Mouse (Mus musculus): Measurements from ENCODE around the gene Zbtb9. TPM values are rescaled to one million over a fixed set of nuclear protein-coding genes. Genes with fewer than 3 reads are reported as not detected.
"Not testable (repeated sequence)": the region's sequence is repeated elsewhere in the genome, so short reads cannot be mapped to it uniquely, and the experiment has no call there.

The Zbtb9 gene
- polyA plus RNA-seq, 1 experiment from 2014 or later = 16.5 TPM

DNA sequence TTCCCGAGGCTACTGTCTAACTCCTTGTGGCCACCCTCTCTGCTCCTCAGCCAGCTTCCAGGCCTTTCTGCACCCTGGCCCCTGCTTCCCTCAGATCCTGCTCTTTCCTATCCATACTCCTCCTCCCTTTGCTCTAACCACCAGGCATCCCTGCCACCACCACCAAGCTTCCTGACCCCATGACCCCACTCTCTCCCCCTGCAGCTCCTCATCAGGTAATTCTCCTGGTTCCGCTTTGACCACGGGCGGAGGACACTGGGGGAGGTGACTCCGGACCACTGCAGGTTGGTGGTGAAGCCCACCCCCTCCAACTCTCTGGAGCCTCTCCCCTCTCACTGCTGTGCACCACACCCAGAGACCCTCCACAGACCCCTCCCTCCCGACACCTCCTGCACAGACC lies 5.5 kb upstream of the Zbtb9 start:
- H3K4me1 ChIP-seq (replicated peaks) = peaks cover 17% of the 10 kb centered on the region
- no peaks in the 10 kb centered on the region for H3K27me3 ChIP-seq (ENCODE audit: insufficient read depth, poor library complexity, severe bottlenecking)
- WGBS = 88% methylated on average over 6 of the region's 6 CpGs
- peaks cover 82% of the 10 kb centered on the region for H3K36me3 ChIP-seq
- no peak overlapping the region for H3K27ac ChIP-seq
- H3K4me3 ChIP-seq = no peak overlapping the region
- DNase-seq (ENCODE audit: low spot score) = no peak
- no peaks in the 10 kb centered on the region for H3K9me3 ChIP-seq

DNA sequence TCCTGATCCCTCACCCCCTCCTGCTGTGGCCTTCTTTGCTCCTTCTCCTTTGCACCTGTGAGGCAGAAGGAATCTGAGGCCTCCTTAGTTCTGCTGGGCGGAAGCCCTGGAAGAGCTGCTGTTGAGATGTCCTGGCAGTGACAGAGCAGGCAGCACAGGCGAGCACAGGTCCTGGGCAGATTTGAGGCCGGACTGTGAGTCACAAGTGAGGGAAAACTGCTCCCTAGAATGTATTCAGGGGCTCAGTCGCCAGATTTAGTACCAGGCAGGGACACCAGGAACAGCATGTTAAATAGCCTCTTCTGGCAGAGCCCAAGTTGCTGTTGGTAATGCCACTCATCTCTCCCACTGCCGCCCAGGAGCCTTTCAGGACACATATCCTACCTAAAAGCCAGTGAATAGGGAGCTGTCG lies 4.8 kb upstream of the Zbtb9 start:
- no peak overlapping the region for H3K27ac ChIP-seq
- H3K36me3 ChIP-seq = peaks cover 74% of the 10 kb centered on the region
- no peak overlapping the region for H3K4me3 ChIP-seq
- WGBS = 83% methylated on average over 6 of the region's 6 CpGs
- H3K9me3 ChIP-seq = no peaks in the 10 kb centered on the region
- H3K27me3 ChIP-seq (ENCODE audit: insufficient read depth, poor library complexity, severe bottlenecking) = no peaks in the 10 kb centered on the region
- no peak for DNase-seq (ENCODE audit: low spot score)
- H3K4me1 ChIP-seq (replicated peaks) = peaks cover 24% of the 10 kb centered on the region

DNA sequence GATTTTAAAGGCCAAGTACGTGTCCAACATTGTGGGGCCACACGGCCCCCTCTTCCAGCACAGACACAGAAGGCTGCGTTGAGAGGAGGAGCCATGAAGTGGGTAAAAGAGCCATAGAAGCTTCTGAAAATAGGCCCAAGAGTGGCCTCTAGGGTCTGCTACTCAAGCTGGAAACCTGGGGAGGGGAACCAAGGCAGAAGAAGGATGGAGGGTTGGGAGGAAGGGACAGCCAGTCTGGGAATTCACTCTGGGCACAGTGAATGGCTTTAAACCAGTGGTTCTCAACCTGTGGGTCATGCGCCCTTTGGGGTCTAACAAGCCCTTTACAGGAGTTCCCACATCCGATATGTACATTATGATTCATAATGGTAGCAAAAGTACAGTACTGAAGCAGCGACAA lies 3.7 kb upstream of the Zbtb9 start:
- Histone ChIP-seq H3K4me1 (replicated peaks) (peaks cover 33% of the 10 kb centered on the region), H3K27ac (no peak overlapping the region), H3K36me3 (peaks cover 68% of the 10 kb centered on the region), H3K27me3 (ENCODE audit: insufficient read depth, poor library complexity, severe bottlenecking) (no peaks in the 10 kb centered on the region), H3K4me3 (no peak overlapping the region), H3K9me3 (no peaks in the 10 kb centered on the region)
- 87% methylated on average over 6 of the region's 6 CpGs for WGBS
- DNase-seq (ENCODE audit: low spot score) = no peak

DNA sequence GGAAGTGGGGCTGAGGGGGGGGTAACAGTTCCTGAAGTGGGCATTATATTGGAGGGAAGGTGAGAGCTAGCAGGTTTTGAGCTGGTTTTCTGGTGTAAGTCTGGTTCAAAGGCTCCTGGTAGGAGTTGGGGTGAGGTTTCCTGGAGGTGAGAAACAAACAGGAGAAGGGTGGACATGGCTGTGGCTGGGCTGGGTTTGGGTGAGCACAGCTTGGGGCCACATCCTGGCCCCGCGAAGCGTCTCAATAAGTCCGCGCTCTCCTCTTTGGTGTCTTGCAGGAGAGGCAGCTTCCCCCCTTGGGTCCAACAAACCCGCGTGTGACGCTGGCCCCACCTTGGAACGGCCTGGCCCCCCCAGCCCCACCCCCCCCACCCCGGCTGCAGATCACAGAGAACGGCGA lies 2.7 kb upstream of the Zbtb9 start:
- no peaks in the 10 kb centered on the region for H3K27me3 ChIP-seq (ENCODE audit: insufficient read depth, poor library complexity, severe bottlenecking)
- DNase-seq (ENCODE audit: low spot score) = no peak
- H3K36me3 ChIP-seq = peaks cover 68% of the 10 kb centered on the region
- H3K4me3 ChIP-seq = no peak overlapping the region
- WGBS = 73% methylated on average over 12 of the region's 12 CpGs
- peaks cover 42% of the 10 kb centered on the region for H3K4me1 ChIP-seq (replicated peaks)
- no peak overlapping the region for H3K27ac ChIP-seq
- no peaks in the 10 kb centered on the region for H3K9me3 ChIP-seq

DNA sequence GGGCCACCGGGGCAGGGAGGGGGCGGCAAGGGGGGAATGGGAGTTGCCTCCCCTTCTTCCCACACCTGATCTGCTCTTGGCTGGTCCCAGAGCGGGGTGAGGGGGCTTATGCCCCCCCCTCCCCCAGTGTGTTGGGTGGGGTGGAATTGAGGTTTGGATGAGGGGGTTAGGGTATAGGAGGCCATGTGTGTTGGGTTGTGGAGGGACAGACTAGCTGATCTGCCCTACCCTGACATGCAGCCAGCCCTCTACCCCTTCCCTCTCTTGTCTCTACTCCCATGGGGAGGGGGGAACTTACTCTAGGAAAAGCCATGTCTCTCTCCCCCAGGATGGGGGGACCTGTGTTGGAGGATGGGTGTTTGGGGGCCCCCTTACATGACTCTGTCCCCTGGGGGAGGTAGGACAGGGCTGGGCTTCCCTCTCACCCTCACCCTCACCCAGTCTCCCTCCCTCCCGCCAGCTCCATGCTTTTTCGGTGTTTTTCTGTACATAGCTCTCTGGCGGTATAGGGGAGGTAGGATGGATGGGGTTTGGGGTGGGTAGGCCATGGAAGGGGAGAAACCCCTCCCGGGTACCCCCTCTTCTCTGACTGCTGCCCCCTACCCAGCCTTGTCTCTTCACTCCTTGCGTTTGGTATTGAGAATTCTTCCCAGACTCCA lies 1.6 kb upstream of the Zbtb9 start:
- 59% methylated on average over 8 of the region's 8 CpGs for WGBS
- Histone ChIP-seq H3K27me3 (ENCODE audit: insufficient read depth, poor library complexity, severe bottlenecking) (no peaks in the 10 kb centered on the region), H3K9me3 (no peaks in the 10 kb centered on the region), H3K27ac (peak overlapping the region; percentile 29; the same call in 1 of the 2 replicates), H3K36me3 (peaks cover 68% of the 10 kb centered on the region), H3K4me1 (replicated peaks) (peaks cover 52% of the 10 kb centered on the region), H3K4me3 (peak overlapping the region; percentile 92)
- DNase-seq (ENCODE audit: low spot score) = no peak

DNA sequence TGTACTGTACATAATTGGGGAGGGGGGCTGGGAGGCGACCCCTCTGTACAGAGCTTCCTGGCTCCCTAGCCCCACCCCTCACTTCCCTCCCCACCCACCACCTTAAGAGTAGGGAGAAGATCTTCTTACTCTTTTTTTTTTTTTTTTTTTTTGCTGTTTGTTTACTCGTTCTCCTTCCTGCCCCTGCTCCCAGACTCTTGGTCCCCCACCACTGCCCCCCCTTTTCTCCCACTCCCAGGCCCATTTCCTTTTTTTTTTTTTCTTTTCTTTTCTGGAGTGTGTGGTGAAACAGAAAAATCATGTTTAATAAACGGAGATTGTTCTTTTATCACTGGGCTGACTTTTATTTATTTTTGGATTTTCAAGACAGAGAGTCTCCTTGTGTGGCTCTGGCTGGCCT lies 860 bp upstream of the Zbtb9 start:
- Histone ChIP-seq H3K36me3 (peaks cover 68% of the 10 kb centered on the region), H3K27ac (peak overlapping the region; percentile 90), H3K27me3 (ENCODE audit: insufficient read depth, poor library complexity, severe bottlenecking) (no peaks in the 10 kb centered on the region), H3K4me1 (replicated peaks) (peaks cover 52% of the 10 kb centered on the region), H3K4me3 (peak overlapping the region; percentile 92), H3K9me3 (no peaks in the 10 kb centered on the region)
- WGBS = 10% methylated on average over 3 of the region's 3 CpGs
- DNase-seq (ENCODE audit: low spot score) = no peak

DNA sequence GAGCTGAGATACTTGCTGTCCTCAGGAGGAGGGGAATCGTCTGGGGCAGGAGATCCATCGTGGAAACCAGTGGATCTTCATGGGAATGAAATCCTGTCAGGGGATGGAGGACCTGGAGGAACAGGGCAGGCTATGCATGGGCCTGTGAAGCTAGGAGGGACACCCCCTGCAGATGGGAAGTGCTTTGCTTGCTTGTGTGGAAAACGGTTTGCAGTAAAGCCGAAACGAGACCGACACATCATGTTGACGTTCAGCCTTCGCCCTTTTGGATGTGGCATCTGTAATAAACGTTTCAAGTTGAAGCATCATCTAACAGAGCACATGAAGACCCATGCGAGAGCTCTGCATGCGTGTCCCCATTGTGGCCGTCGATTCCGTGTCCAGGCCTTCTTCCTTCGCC lies 1.6 kb downstream of the Zbtb9 start:
- Histone ChIP-seq H3K4me3 (peak overlapping the region; percentile 92; the same call in 1 of the 2 replicates), H3K27ac (no peak overlapping the region), H3K27me3 (ENCODE audit: insufficient read depth, poor library complexity, severe bottlenecking) (no peaks in the 10 kb centered on the region), H3K9me3 (no peaks in the 10 kb centered on the region), H3K36me3 (peaks cover 68% of the 10 kb centered on the region), H3K4me1 (replicated peaks) (peaks cover 52% of the 10 kb centered on the region)
- no peak for DNase-seq (ENCODE audit: low spot score)
- WGBS = 94% methylated on average over 15 of the region's 15 CpGs

DNA sequence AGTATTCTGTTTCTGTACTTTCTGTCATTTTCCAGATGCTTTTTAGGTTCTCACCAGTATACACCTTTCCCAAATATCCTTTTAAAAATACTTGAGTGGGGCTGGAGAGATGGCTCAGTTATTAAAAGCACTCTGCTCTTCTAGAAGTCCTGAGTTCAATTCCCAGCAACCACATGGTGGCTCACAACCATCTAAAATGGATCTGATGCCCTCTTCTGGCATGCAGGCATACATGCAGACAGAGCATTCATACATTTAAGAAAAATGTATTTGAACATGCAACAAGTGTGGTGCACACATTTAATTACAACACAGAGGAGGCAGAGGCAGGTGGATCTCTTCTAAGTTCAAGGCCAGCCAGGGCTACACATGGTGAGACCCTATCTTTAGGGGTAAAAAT lies 2.4 kb downstream of the Zbtb9 start:
- Histone ChIP-seq H3K4me3 (no peak overlapping the region), H3K4me1 (replicated peaks) (peaks cover 52% of the 10 kb centered on the region), H3K36me3 (peaks cover 70% of the 10 kb centered on the region), H3K9me3 (no peaks in the 10 kb centered on the region), H3K27ac (no peak overlapping the region), H3K27me3 (ENCODE audit: insufficient read depth, poor library complexity, severe bottlenecking) (no peaks in the 10 kb centered on the region)
- no peak for DNase-seq (ENCODE audit: low spot score)

DNA sequence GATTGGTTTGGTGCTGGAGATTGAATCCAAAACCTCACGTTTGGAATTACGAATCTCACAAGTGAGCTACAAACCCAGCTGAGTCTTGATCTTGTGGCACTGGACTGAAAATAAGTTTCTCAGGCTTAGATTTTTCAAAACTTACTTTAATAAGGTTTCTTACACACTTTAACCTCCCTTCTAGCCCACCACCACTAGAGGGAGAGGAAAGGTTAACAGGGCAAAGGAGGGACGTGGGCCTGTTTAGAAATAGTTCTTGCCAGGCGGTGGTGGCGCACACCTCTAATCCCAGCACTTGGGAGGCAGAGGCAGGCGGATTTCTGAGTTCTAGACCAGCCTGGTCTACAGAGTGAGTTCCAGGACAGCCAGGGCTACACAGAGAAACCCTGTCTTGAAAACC lies 4.4 kb downstream of the Zbtb9 start:
- H3K9me3 ChIP-seq; DNase-seq (ENCODE audit: low spot score); H3K4me3 ChIP-seq; H3K27ac ChIP-seq; H3K27me3 ChIP-seq (ENCODE audit: insufficient read depth, poor library complexity, severe bottlenecking): not testable (repeated sequence)
- WGBS = 93% methylated on average over 6 of the region's 6 CpGs
- peaks cover 70% of the 10 kb centered on the region for H3K36me3 ChIP-seq
- peaks cover 36% of the 10 kb centered on the region for H3K4me1 ChIP-seq (replicated peaks)

DNA sequence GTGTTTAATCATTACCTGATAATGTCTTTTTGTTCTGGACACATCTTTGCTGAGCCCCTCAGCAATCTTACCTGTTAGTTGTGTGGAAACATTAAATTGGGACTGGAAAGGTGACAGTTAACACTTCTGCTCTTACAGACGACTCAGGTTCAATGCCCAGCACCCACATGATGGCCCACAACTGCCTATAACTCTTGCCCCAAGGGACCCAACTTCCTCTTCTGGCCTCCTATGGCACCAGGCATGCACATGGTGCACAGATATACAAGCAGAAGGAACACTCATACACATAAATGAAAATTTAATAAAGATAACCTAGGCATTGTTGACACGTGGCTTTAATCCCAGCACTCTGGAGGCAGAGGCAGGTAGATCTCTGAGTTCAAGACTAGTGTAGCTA lies 6.5 kb downstream of the Zbtb9 start:
- Histone ChIP-seq H3K4me3 (no peak overlapping the region), H3K9me3 (no peaks in the 10 kb centered on the region), H3K27ac (no peak overlapping the region), H3K36me3 (peaks cover 67% of the 10 kb centered on the region), H3K27me3 (ENCODE audit: insufficient read depth, poor library complexity, severe bottlenecking) (no peaks in the 10 kb centered on the region), H3K4me1 (replicated peaks) (peaks cover 18% of the 10 kb centered on the region)
- 80% methylated on average over 2 of the region's 2 CpGs for WGBS
- no peak for DNase-seq (ENCODE audit: low spot score)

DNA sequence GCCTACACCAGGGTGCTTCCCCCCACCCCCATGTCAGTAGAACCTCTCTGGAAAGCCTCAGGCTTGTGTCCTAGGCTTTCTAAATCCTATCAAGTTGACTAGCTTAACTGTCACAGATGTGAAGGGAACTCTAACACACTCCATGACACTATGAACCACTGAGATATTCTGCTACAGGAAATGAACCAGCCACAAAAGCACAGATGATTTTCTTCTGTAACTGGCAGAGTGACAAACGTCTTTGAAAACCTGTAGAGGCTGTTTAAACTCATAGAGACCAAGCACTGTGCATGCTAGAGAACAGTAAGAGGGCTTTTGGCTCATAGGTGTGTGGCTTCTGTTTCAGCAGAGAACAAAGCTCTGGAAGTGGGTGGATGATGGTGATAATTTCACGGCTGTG lies 8.1 kb downstream of the Zbtb9 start:
- no peaks in the 10 kb centered on the region for H3K27me3 ChIP-seq (ENCODE audit: insufficient read depth, poor library complexity, severe bottlenecking)
- no peaks in the 10 kb centered on the region for H3K9me3 ChIP-seq
- peaks cover 51% of the 10 kb centered on the region for H3K36me3 ChIP-seq
- DNase-seq (ENCODE audit: low spot score) = no peak
- H3K4me1 ChIP-seq (replicated peaks) = peaks cover 3% of the 10 kb centered on the region; the same call in 1 of the 2 replicates
- no peak overlapping the region for H3K4me3 ChIP-seq
- WGBS = 80% methylated on average over 2 of the region's 2 CpGs
- no peak overlapping the region for H3K27ac ChIP-seq

DNA sequence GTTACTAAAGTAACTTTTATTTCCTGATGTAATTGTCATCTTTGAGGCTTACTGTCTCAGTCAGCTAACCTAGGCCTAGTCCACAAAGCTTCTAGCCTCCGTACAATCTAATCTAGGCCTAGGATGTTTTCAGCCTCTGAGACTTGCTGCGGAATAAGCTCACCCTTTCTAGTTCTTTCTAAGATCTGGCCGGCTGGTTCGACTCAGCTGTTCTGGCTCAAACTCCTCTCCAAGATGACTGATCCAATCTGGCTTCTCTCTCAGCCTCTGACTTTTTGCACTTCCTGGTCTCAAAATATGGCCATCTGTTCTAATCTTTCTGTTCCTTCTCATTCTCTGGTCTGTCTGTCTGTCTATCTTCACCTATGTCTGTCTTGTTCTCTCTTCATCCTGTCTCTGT lies 10.4 kb downstream of the Zbtb9 start:
- Histone ChIP-seq H3K36me3 (peaks cover 27% of the 10 kb centered on the region), H3K4me1 (replicated peaks) (no peaks in the 10 kb centered on the region), H3K27ac (no peak overlapping the region), H3K9me3 (no peaks in the 10 kb centered on the region), H3K27me3 (ENCODE audit: insufficient read depth, poor library complexity, severe bottlenecking) (no peaks in the 10 kb centered on the region), H3K4me3 (no peak overlapping the region)
- WGBS = 95% methylated on average over 4 of the region's 4 CpGs
- no peak for DNase-seq (ENCODE audit: low spot score)

DNA sequence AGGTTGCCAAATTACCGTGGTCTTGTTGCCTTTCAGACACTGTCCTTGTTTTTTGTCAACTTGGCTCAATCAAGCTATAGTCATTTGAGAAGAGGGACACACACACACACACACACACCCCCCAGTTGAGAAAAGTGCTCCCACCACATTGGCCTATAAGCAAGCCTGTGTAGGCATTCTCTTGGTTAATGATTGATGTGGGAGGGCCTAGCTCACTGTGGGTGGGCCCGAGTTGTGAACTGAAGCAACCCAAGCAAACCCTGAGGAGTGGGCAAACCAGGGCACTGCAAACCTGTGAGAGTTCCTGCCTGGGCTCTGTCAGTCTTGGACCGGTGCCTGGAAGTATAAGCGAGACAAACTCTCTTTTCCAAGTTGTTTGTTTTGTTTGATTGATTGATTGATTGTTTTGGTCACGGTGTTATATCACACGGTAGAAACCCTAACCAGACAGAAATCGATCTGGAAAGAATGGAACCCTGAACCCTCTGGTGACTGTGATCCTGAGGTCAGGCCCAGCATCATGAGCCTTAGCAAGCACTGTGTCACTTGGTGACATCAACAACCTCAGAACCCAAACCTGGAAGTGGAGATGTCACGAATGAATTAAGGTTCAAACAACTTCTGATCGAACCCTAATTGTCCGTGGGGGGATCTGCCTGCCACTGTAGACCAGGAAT lies 12.7 kb downstream of the Zbtb9 start:
- WGBS = 84% methylated on average over 10 of the region's 10 CpGs
- Histone ChIP-seq H3K36me3 (peaks cover 6% of the 10 kb centered on the region), H3K4me3 (no peak overlapping the region), H3K4me1 (replicated peaks) (no peaks in the 10 kb centered on the region), H3K27me3 (ENCODE audit: insufficient read depth, poor library complexity, severe bottlenecking) (no peaks in the 10 kb centered on the region), H3K27ac (no peak overlapping the region), H3K9me3 (no peaks in the 10 kb centered on the region)
- DNase-seq (ENCODE audit: low spot score) = no peak

Data from hindbrain, embryonic 10.5 days (tissue).